11 mouse cellular contexts compared by ENCODE assay signal in the genomic region with DNA sequence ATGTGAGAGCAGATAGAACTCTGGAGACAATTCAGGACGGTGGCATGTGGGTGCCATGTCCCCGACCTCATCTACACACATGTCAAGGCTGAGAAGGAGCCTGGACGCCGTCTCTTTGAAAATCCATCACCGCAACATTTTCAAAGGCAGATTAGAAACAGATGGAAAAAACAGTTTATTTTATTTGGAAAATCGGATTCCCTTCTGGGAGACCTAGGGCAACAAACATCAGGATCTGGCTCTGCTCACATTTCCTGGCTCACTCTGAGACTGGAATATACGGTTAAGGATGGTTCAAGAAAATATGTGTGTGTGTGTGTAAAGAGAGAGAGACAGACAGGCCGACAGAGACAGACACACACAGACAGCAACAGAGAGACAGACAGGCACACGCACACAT.
"Had no signal": no experiment of that assay in that cellular context is flagged by ENCODE, and none has a peak within 500 bp of the region (broad histone marks: within the 10 kb centered on the region; RNA-seq: fewer than 3 reads in every experiment).

No protein-coding gene starts in this region.

- H3K27ac ChIP-seq: left cerebral cortex, adult 2 months; liver, embryonic 12.5 days had no signal

- H3K4me3 ChIP-seq: left cerebral cortex, adult 2 months; liver, embryonic 12.5 days had no signal

- H3K27me3 ChIP-seq: liver, embryonic 12.5 days had no signal

- H3K4me2 ChIP-seq: liver, embryonic 12.5 days; lung, embryonic 14.5 days had no signal

- ATAC-seq: intestine, postnatal 0 days; liver, embryonic 12.5 days; midbrain, embryonic 16.5 days had no signal

- DNase-seq: kidney, adult 8-10 months; kidney, postnatal 25 days; lung, embryonic 14.5 days; lung, postnatal 10 days; right cerebral cortex, adult 18-20 months; right cerebral cortex, postnatal 25 days; thymus, postnatal 4 days had no signal

- H3K9ac ChIP-seq: liver, embryonic 12.5 days; lung, embryonic 14.5 days had no signal

- H3K36me3 ChIP-seq: liver, embryonic 12.5 days had no signal
